Mouse (Mus musculus) E14TG2a.4 (cell line): ENCODE data around the gene Pacsin1.

Source experiments
- CTCF ChIP-seq: conservative IDR thresholded peaks from 2 replicates; pipeline ENCODE4 v1.5.1; 2014; ENCODE audit warnings: low read length
- NANOG ChIP-seq: IDR thresholded peaks from 2 replicates; pipeline ENCODE4 v1.6.1; 2014; ENCODE audit warnings: borderline replicate concordance, low read length, mixed read lengths
- POU5F1 ChIP-seq: IDR thresholded peaks from 2 replicates; pipeline ENCODE4 v1.6.1; 2014; ENCODE audit warnings: low read length, borderline replicate concordance

DNA sequence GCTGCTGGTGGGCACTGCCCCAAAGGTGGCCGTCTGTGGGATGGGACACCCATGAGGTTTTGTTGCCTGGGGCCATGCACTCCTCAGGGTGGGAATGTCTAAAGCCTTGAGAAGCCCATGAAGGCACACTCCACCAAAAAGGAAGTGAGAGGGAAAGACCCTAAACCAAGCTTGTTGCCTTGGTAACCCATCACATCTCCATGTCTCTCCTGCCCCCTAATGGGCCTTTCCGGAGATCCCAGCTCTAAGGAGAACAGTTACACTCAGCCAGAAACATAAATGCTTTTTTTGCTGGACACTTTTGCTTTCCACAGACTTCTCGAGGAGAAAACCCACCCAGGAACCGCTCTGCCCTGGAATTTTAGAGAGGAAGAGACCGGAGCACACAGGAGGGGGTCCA lies 62.9 kb downstream of the Pacsin1 start:
- TF ChIP-seq CTCF (0 out of 2 replicates have a peak, but pooled peaks have one; percentile 17), POU5F1 (no peak), NANOG (no peak)
